Mouse (Mus musculus) erythroblast, embryonic 14.5 days (primary cell): Measurements from ENCODE around the gene Ypel3.

Experiments
- GATA1 ChIP-seq: IDR thresholded peaks from 2 replicates; pipeline ENCODE4 v1.6.1; 2012; ENCODE audit warnings: low read length, inconsistent platforms, mixed read lengths
- TAL1 ChIP-seq: IDR thresholded peaks from 3 replicates; pipeline ENCODE4 v1.6.1; 2012; ENCODE audit warnings: low read length, inconsistent platforms, mixed read lengths

DNA sequence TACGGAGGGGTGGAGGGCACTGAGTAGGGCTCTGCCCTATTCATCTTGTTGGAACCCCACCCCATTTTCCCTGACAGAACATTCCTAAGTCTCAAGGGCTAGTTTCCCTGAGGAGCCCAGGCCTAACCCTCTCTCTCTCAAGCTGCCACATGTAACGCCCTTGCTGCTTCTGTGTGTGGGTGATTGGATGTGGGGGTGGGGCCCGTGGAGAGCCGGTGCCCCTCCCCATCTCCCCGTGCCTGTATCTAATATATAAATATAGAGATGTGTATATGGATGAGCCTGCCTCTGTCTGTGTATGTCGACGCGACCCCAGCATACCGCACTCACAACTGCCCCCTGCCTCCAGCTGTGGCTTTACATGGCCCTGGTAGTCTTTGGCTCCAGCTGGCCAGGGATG lies 11.2 kb upstream of the Ypel3 start:
- TF ChIP-seq GATA1 (no peak), TAL1 (no peak)
